Mouse (Mus musculus) kidney, embryonic 14.5 days (tissue): Measurements from ENCODE around the gene Tmem185b. TPM values are rescaled to one million over a fixed set of nuclear protein-coding genes. Genes with fewer than 3 reads are reported as not detected.
A peak's percentile ranks its signal among the peaks of the same experiment; 100 is the strongest.

Experiments used
- ATAC-seq: fragments of 200-750 bp; cut with Nextera tagmentation; 2 replicates; pipeline ENCODE4 v1.8.0; 2017; ENCODE audit warnings: moderate number of reproducible peaks, mild to moderate bottlenecking, moderate TSS enrichment, moderate library complexity; ENCODE audit not compliant: low FRiP score, low TSS enrichment
- H3K27ac ChIP-seq: fragments of 300-500 bp; sonication (generic); 2 replicates; pipeline ENCODE4 v1.5.1; 2014; ENCODE audit warnings: low read depth, mild to moderate bottlenecking, low read length, moderate library complexity, mixed read lengths
- H3K27me3 ChIP-seq: fragments of 300-500 bp; sonication (generic); 2 replicates; pipeline ENCODE4 v1.6.1; 2014; ENCODE audit warnings: mild to moderate bottlenecking, low read length; ENCODE audit not compliant: control insufficient read depth, insufficient read depth
- H3K36me3 ChIP-seq: fragments of 300-500 bp; sonication (generic); 2 replicates; pipeline ENCODE4 v1.6.1; 2014; ENCODE audit warnings: low read length, mixed read lengths; ENCODE audit not compliant: control insufficient read depth, insufficient read depth
- H3K4me1 ChIP-seq: fragments of 300-500 bp; sonication (generic); 2 replicates; pipeline ENCODE4 v1.6.1; 2014; ENCODE audit warnings: low read length, mixed read lengths; ENCODE audit not compliant: control insufficient read depth, insufficient read depth
- H3K4me2 ChIP-seq: fragments of 300-500 bp; sonication (generic); replicated peaks from 2 replicates; pipeline ENCODE4 v1.6.1; 2014; ENCODE audit warnings: low read depth, mild to moderate bottlenecking, low read length
- H3K4me3 ChIP-seq: fragments of 300-500 bp; sonication (generic); 2 replicates; pipeline ENCODE4 v1.5.1; 2014; ENCODE audit warnings: mild to moderate bottlenecking, low read length
- H3K9ac ChIP-seq: fragments of 300-500 bp; sonication (generic); 2 replicates; pipeline ENCODE4 v1.6.1; 2014; ENCODE audit warnings: low read depth, mild to moderate bottlenecking, low read length, moderate library complexity
- H3K9me3 ChIP-seq: fragments of 300-500 bp; sonication (generic); 2 replicates; pipeline ENCODE4 v1.6.1; 2016; ENCODE audit warnings: low read length; ENCODE audit not compliant: control insufficient read depth
- WGBS: fragments of 180-500 bp; shearing (Covaris S2); extraction: QIAGEN DNeasy Blood & Tissue Kit; methylation state at CpG from one replicate; pipeline ENCODE4 v1.1.7; 2014; 5-methylcytosine and 5-hydroxymethylcytosine counted together
- polyA plus RNA-seq: library from polyadenylated mRNA; unstranded; fragments of >200 nt; fragmentation: Nextera tagmentation; extraction: Ambion mirVana; gene quantifications from 2 replicates; pipeline ENCODE4 v1.2.1, GENCODE M21; 2014

Tmem185b gene
- polyA plus RNA-seq, 1 experiment from 2014 or later: 28.4 TPM

- WGBS: 67% methylated on average over 7 of the region's 7 CpGs
- H3K36me3 ChIP-seq: peaks cover 47% of the 10 kb centered on the region
- no peaks in the 10 kb centered on the region for H3K4me1 ChIP-seq
- no peaks in the 10 kb centered on the region for H3K27me3 ChIP-seq
- no peak overlapping the region for H3K9ac ChIP-seq
- H3K4me3 ChIP-seq: no peak overlapping the region
- ATAC-seq: 0 out of 2 replicates have a peak, but pooled peaks have one; percentile 12
- H3K4me2 ChIP-seq: no peak overlapping the region
- no peaks in the 10 kb centered on the region for H3K9me3 ChIP-seq
- no peak overlapping the region for H3K27ac ChIP-seq
These were observed 22.8 kb downstream of the Tmem185b start for GRCm38 (mm10) chr1:119548668-119549326.

- H3K36me3 ChIP-seq: peaks cover 52% of the 10 kb centered on the region
- WGBS: 87% methylated on average over 7 of the region's 7 CpGs
- H3K4me2 ChIP-seq: no peak overlapping the region
- no peak overlapping the region for H3K4me3 ChIP-seq
- no peak for ATAC-seq
- no peaks in the 10 kb centered on the region for H3K9me3 ChIP-seq
- H3K9ac ChIP-seq: no peak overlapping the region
- H3K27ac ChIP-seq: no peak overlapping the region
- no peaks in the 10 kb centered on the region for H3K4me1 ChIP-seq
- H3K27me3 ChIP-seq: no peaks in the 10 kb centered on the region
These were observed 23.3 kb downstream of the Tmem185b start for GRCm38 (mm10) chr1:119549327-119549689.

- H3K27ac ChIP-seq: no peak overlapping the region
- no peaks in the 10 kb centered on the region for H3K9me3 ChIP-seq
- H3K4me1 ChIP-seq: no peaks in the 10 kb centered on the region
- WGBS: 95% methylated on average over 2 of the region's 2 CpGs
- ATAC-seq: no peak
- H3K4me2 ChIP-seq: no peak overlapping the region
- H3K9ac ChIP-seq: no peak overlapping the region
- no peaks in the 10 kb centered on the region for H3K27me3 ChIP-seq
- H3K36me3 ChIP-seq: peaks cover 57% of the 10 kb centered on the region
- no peak overlapping the region for H3K4me3 ChIP-seq
These were observed 24.1 kb downstream of the Tmem185b start for GRCm38 (mm10) chr1:119550064-119550463.

- Histone ChIP-seq H3K9ac (no peak overlapping the region), H3K36me3 (peaks cover 49% of the 10 kb centered on the region), H3K27me3 (no peaks in the 10 kb centered on the region), H3K4me3 (no peak overlapping the region), H3K4me2 (no peak overlapping the region), H3K4me1 (no peaks in the 10 kb centered on the region), H3K27ac (no peak overlapping the region), H3K9me3 (no peaks in the 10 kb centered on the region)
- no peak for ATAC-seq
- WGBS: 95% methylated on average over 1 of the region's 1 CpGs
These were observed 25.7 kb downstream of the Tmem185b start for GRCm38 (mm10) chr1:119551651-119552050.

- H3K27ac ChIP-seq: no peak overlapping the region
- H3K4me2 ChIP-seq: no peak overlapping the region
- H3K36me3 ChIP-seq: peaks cover 29% of the 10 kb centered on the region
- no peaks in the 10 kb centered on the region for H3K27me3 ChIP-seq
- no peaks in the 10 kb centered on the region for H3K9me3 ChIP-seq
- ATAC-seq: no peak
- H3K4me1 ChIP-seq: no peaks in the 10 kb centered on the region
- no peak overlapping the region for H3K9ac ChIP-seq
- no peak overlapping the region for H3K4me3 ChIP-seq
- WGBS: 87% methylated on average over 5 of the region's 5 CpGs
These were observed 29.7 kb downstream of the Tmem185b start for GRCm38 (mm10) chr1:119555651-119556050.

GRCm38 (mm10) chr1:119557641-119558395 is 31.9 kb downstream of the Tmem185b start:
- Histone ChIP-seq H3K9me3 (no peaks in the 10 kb centered on the region), H3K36me3 (peaks cover 18% of the 10 kb centered on the region), H3K27me3 (no peaks in the 10 kb centered on the region), H3K4me1 (no peaks in the 10 kb centered on the region), H3K9ac (no peak overlapping the region), H3K27ac (no peak overlapping the region), H3K4me3 (no peak overlapping the region), H3K4me2 (no peak overlapping the region)
- WGBS: 89% methylated on average over 4 of the region's 4 CpGs
- ATAC-seq: no peak

GRCm38 (mm10) chr1:119565531-119565930 is 39.6 kb downstream of the Tmem185b start:
- H3K4me3 ChIP-seq: no peak overlapping the region
- no peaks in the 10 kb centered on the region for H3K9me3 ChIP-seq
- 89% methylated on average over 4 of the region's 4 CpGs for WGBS
- H3K4me1 ChIP-seq: no peaks in the 10 kb centered on the region
- no peak overlapping the region for H3K27ac ChIP-seq
- ATAC-seq: no peak
- H3K36me3 ChIP-seq: peaks cover 21% of the 10 kb centered on the region; the same call in 1 of the 2 replicates
- H3K9ac ChIP-seq: no peak overlapping the region
- no peaks in the 10 kb centered on the region for H3K27me3 ChIP-seq
- H3K4me2 ChIP-seq: no peak overlapping the region

- Histone ChIP-seq H3K27ac (no peak overlapping the region), H3K4me1 (no peaks in the 10 kb centered on the region), H3K4me2 (no peak overlapping the region), H3K4me3 (no peak overlapping the region), H3K36me3 (peaks cover 34% of the 10 kb centered on the region; the same call in 1 of the 2 replicates), H3K27me3 (no peaks in the 10 kb centered on the region), H3K9ac (no peak overlapping the region), H3K9me3 (no peaks in the 10 kb centered on the region)
- no peak for ATAC-seq
- WGBS: 71% methylated on average over 1 of the region's 1 CpGs
These were observed 44.2 kb downstream of the Tmem185b start for GRCm38 (mm10) chr1:119570134-119570533.
